Mouse (Mus musculus) small intestine, adult 2 months (tissue): ENCODE data around the gene Itsn2. TPM values are rescaled to one million over a fixed set of nuclear protein-coding genes. Genes with fewer than 3 reads are reported as not detected.

Experiments used
- H3K27ac ChIP-seq: fragments of 200-500 bp; 2 replicates; pipeline ENCODE4 v1.5.1; 2012; ENCODE audit warnings: low read depth, low read length, control low read depth, inconsistent platforms; ENCODE audit not compliant: insufficient read depth
- H3K27me3 ChIP-seq: fragments of 200-500 bp; 2 replicates; pipeline ENCODE4 v1.6.1; 2012; ENCODE audit warnings: mild to moderate bottlenecking, moderate library complexity, low read length, inconsistent platforms; ENCODE audit not compliant: control insufficient read depth, insufficient read depth
- H3K36me3 ChIP-seq: fragments of 200-500 bp; 2 replicates; pipeline ENCODE4 v1.6.1; 2012; ENCODE audit warnings: mild to moderate bottlenecking, low read length, control low read depth, inconsistent platforms; ENCODE audit not compliant: control insufficient read depth, insufficient read depth
- H3K4me1 ChIP-seq: fragments of 200-500 bp; 2 replicates; pipeline ENCODE4 v1.6.1; 2012; ENCODE audit warnings: low read length, inconsistent platforms, mixed read lengths; ENCODE audit not compliant: control insufficient read depth, insufficient read depth, insufficient read length
- H3K4me3 ChIP-seq: fragments of 200-500 bp; 2 replicates; pipeline ENCODE4 v1.5.1; 2012; ENCODE audit warnings: low read depth, mild to moderate bottlenecking, control low read depth, inconsistent platforms, low read length, moderate library complexity
- CTCF ChIP-seq: fragments of 200-500 bp; IDR thresholded peaks from 2 replicates; pipeline ENCODE4 v1.5.1; 2012; ENCODE audit warnings: low read depth, mild to moderate bottlenecking, control low read depth, inconsistent platforms, low read length, moderate library complexity, mixed read lengths; ENCODE audit not compliant: insufficient replicate concordance, insufficient read length; ENCODE audit errors: extremely low read depth
- POLR2A ChIP-seq: fragments of 200-500 bp; IDR thresholded peaks from 2 replicates; pipeline ENCODE4 v1.6.1; 2012; ENCODE audit warnings: low read depth, mild to moderate bottlenecking, control low read depth, inconsistent platforms, low read length, moderate library complexity
- WGBS: fragments of 180-500 bp; shearing (Covaris S2); methylation state at CpG from one replicate; pipeline ENCODE4 v1.1.7; 2018; 5-methylcytosine and 5-hydroxymethylcytosine counted together
- polyA plus RNA-seq: library from polyadenylated mRNA; depleted of rRNA; stranded (reverse); fragments of >200 nt; gene quantifications from 2 replicates; pipeline ENCODE4 v1.2.3, GENCODE M21; 2012

Itsn2 gene
- polyA plus RNA-seq, 1 experiment = 10.2 TPM

GRCm38 (mm10) chr12:4555451-4555850 is 37.0 kb upstream of the Itsn2 start:
- H3K4me3 ChIP-seq = no peak overlapping the region
- peaks cover 3% of the 10 kb centered on the region; the same call in 1 of the 2 replicates for H3K4me1 ChIP-seq
- H3K36me3 ChIP-seq = no peaks in the 10 kb centered on the region
- H3K27me3 ChIP-seq = no peaks in the 10 kb centered on the region
- TF ChIP-seq CTCF (no peak), POLR2A (no peak)
- WGBS = 88% methylated on average over 6 of the region's 6 CpGs
- H3K27ac ChIP-seq = no peak overlapping the region

GRCm38 (mm10) chr12:4556891-4557290 is 35.5 kb upstream of the Itsn2 start:
- H3K4me3 ChIP-seq = no peak overlapping the region
- TF ChIP-seq CTCF (no peak), POLR2A (no peak)
- no peak overlapping the region for H3K27ac ChIP-seq
- no peaks in the 10 kb centered on the region for H3K36me3 ChIP-seq
- no peaks in the 10 kb centered on the region for H3K27me3 ChIP-seq
- WGBS = 62% methylated on average over 9 of the region's 9 CpGs
- peaks cover 2% of the 10 kb centered on the region; the same call in 1 of the 2 replicates for H3K4me1 ChIP-seq

DNA sequence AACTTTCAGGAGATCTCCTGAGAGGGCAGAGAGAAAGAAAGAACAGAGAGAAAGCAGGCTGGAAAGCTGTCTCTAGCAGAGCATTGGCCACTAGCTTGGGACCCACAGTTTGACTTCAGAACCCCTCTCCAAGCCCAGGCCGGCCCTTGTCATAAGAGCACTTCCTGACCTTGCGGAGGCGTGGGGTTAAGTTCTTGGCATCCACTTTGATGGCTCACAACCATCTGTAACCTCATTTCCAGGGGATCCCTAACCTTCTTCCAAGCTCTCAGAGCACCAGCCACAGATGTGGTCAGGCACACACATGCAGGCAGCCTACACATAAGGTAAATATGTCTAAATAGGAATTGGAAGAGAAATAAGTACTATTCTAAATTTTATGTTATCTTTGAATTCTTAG is 35.0 kb upstream of the Itsn2 start:
- Histone ChIP-seq H3K4me1 (no peaks in the 10 kb centered on the region), H3K4me3 (no peak overlapping the region), H3K27me3 (no peaks in the 10 kb centered on the region), H3K27ac (no peak overlapping the region), H3K36me3 (no peaks in the 10 kb centered on the region)
- TF ChIP-seq CTCF = no peak
- no peak for TF ChIP-seq POLR2A
- WGBS = 84% methylated on average over 3 of the region's 3 CpGs

DNA sequence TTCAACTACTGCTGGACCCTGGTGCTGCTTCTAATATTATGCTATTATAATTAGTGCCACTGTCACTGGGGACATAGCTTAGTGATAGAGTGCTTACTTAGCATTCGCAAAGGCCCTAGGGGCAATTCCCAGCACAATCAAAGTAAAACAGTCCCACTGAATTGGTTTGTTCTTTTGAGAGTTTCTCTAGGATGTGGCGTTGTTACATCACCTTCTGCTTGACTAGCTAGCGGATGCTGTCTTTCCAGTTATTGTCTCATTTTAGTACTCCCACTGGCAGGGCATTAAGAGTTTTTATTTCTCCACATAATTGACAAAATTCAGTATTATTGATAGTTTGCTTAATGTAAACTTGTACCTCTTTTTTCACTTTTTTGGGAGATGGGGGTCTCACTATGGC is 34.4 kb upstream of the Itsn2 start:
- WGBS = 96% methylated on average over 3 of the region's 3 CpGs
- Histone ChIP-seq H3K36me3 (no peaks in the 10 kb centered on the region), H3K27ac (no peak overlapping the region), H3K27me3 (no peaks in the 10 kb centered on the region), H3K4me3 (no peak overlapping the region), H3K4me1 (no peaks in the 10 kb centered on the region)
- TF ChIP-seq CTCF (no peak), POLR2A (no peak)

DNA sequence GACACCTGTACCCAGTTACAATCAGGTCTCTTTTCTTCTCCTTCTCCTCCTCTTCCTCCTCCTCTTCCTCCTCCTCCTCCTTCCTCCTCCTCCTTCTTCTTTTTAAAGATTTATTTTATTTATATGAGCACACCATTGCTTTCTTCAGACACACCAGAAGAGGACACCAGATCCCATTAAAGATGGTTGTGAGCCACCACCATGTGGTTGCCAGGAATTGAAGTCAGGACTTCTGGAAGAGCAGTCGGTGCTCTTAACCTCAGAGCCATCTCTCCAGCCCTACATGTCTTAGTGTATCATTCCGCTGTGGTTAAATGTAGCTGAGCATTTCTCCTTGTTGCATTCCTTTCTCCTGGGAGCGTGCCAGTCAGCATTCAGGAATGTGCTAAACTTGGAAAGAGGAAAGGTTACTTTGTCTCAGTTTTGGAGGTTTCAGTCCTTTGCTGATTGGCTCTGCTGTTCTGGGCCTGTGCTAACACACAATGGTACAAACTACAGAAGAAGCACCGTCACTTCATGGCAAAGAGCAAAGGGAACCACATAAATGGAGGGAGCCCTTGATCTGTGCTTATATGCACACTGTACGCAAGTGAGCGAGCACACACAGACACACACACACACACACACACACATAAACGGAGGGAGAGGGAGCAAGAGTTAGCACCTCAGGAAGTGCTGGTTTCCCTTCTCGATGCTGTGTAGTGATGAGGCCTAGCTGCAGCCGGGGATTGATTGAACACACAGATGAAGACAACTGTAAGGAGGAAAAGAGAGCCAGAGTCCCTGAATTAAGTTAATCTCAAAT is 33.8 kb upstream of the Itsn2 start:
- no peaks in the 10 kb centered on the region for H3K4me1 ChIP-seq
- TF ChIP-seq POLR2A = no peak
- no peak for TF ChIP-seq CTCF
- 74% methylated on average over 9 of the region's 9 CpGs for WGBS
- H3K27me3 ChIP-seq = no peaks in the 10 kb centered on the region
- no peak overlapping the region for H3K4me3 ChIP-seq
- H3K36me3 ChIP-seq = no peaks in the 10 kb centered on the region
- no peak overlapping the region for H3K27ac ChIP-seq

GRCm38 (mm10) chr12:4571864-4572263 is 20.6 kb upstream of the Itsn2 start:
- 8% methylated on average over 5 of the region's 5 CpGs for WGBS

DNA sequence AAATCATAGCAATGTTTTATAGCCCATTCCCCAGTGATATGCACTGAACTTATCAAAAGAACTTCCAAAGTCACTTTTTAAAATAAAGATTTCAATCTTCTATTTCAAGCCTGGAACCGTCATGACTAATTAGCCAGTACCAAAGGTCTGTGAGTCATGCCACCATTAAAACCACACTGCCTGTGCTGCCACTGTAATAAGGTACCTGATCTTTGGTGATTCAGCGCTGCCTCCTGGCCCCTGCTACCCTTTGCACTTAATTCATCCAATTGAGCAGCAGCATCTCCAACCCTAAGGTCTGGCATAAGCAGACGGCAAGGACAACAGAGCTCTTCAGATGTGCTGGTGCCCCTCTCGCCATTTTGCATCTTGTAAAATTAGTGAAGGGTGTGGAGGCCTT is 18.4 kb upstream of the Itsn2 start:
- peaks cover 2% of the 10 kb centered on the region; the same call in 1 of the 2 replicates for H3K4me1 ChIP-seq
- no peak for TF ChIP-seq CTCF
- no peak for TF ChIP-seq POLR2A
- H3K36me3 ChIP-seq = no peaks in the 10 kb centered on the region
- no peak overlapping the region for H3K4me3 ChIP-seq
- 65% methylated on average over 4 of the region's 4 CpGs for whole genome bisulfite sequencing
- H3K27me3 ChIP-seq = no peaks in the 10 kb centered on the region
- no peak overlapping the region for H3K27ac ChIP-seq

More at GRCm38 (mm10) chr12:4571864-4572263, 20.6 kb upstream of the Itsn2 start:
- no peak overlapping the region for H3K27ac ChIP-seq
- peak; percentile 61; the same call in 1 of the 2 replicates for TF ChIP-seq CTCF
- TF ChIP-seq POLR2A = no peak
- H3K4me1 ChIP-seq = peaks cover 2% of the 10 kb centered on the region; the same call in 1 of the 2 replicates
- H3K36me3 ChIP-seq = no peaks in the 10 kb centered on the region
- H3K27me3 ChIP-seq = no peaks in the 10 kb centered on the region
- no peak overlapping the region for H3K4me3 ChIP-seq
